Mouse (Mus musculus): Measurements from ENCODE around the gene Serpinb9e.
"Not testable (repeated sequence)": the region's sequence is repeated elsewhere in the genome, so short reads cannot be mapped to it uniquely, and the experiment has no call there.

Serpinb9e gene

DNA sequence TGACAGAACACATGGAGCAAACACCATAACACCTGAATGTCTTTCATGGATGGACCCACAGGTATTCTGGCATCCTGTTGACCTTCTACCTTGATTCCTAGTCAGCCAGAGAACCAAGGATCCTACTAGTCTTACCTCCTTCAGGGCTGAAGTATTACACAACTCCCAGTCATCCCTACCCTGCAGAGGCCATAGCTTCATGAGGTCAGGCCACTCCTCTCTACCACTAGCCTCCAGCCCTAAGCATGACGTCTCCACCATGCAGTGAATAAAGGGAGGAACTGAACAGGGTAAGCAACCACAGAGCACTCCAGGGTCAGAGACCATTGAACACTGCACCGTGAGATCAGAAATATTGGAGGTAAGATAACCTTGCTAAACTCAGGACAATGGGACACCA lies at the start of gene Serpinb9e:
Gene Serpinb9e (plus strand): TSS at position 301 of the 400 bp plus-strand sequence.
- in situ Hi-C loops (cut with MboI, MseI), result not testable (repeated sequence)

DNA sequence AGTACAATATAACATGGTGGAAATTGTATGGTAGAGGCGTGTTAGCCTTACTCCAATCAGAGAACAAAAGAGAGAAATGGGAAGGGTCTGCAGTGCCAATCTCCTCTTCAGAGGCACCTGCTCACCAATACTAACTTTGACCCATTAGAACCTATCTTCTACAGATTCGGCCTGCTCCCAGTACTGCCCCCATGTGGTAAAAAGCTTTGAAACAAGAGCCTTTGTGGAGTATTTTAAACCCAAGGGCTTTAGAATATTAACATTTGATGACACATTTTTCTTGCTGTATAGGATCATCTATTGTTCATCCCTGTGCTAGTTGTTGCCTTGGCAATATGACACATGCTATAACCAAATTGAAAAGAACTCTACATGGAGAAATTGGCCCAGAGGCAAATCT lies 49.7 kb upstream of the Serpinb9e start:
- in situ Hi-C loops (cut with MboI, MseI), result no loop called here

DNA sequence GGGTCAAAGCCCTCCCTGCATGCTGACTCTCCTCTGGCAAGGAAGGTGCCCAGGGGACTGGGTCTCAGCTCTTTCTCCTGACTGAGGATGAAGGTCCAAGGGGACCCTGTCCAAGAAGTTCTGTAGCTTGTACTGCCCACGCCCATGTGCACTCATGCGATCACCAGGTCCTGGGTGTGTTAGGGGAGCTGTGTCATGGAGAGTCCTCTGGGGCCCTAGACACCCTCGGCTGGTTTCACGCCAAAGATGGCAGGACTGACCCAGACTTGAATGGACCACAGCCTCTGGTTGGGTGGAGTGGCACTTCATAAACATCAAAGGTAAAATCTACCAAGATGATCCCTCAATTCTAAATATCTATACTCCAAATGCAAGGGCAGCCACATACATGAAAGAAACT lies 59.2 kb downstream of the Serpinb9e start:
- in situ Hi-C loops (cut with MboI, MseI), result not testable (repeated sequence)

All from T-helper 17 cell (primary cell).